Mouse (Mus musculus): ENCODE data around the gene Mip.
"Not testable (repeated sequence)": the region's sequence is repeated elsewhere in the genome, so short reads cannot be mapped to it uniquely, and the experiment has no call there.

Gene Mip

DNA sequence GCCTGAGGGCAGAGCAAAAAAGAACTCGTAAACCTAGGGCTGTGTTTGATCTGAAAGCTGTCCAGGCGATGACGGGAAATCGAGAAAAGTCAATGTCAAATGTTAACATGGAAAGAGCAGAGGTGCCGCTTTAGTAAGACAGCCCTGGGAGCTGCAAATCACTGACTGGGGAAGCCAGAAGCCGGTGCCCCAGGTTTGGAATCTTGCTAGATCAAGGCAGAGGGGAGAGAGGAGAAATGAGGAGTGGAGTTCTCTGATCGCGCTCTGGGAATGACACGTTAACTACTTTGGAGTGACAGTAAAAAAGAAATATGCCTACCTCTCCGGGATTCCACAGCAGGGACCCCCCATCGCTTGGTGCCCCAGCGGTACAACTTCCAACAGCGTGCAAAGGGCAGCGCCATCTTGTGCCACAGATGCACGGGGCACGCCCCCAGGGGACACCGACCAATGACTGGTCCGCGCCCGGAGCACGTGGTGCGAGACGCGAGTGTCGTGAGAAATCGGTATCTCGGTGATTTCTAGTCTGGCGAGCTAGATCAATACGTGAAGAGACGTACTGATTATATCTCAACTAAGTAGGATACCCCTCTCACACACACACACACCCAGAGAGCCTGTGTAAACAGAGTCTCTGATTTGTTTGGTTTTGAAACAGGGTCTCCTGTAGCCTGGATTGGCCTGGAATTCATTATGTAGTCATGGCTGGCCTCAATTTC, 14.1 kb upstream of the Mip start, which contains the start of gene Spryd4:
Gene Spryd4, minus strand, starts transcription at position 418 of the 719 bp plus-strand sequence.
- DNase-seq = peak; percentile 83 to 94

DNA sequence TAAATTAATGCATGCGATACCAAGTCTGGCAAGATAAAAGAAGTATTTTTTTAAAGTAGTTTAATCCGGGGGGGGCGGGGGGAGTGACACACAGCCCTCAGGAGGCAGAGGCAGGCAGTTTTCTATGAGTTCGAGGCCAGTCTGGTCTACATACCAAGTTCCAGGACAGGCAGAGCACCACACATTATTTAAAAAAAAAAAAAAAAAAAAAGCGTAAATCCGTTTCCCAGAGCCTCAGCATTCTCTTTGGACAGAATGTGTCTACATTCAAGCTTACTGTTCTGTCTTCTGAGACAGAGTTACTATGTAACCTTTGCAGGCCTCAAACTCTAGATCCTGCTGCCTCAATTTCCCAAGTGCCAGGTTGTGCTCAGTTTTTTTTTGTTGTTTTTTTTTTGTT, 13.5 kb upstream of the Mip start:
- no peak for DNase-seq

DNA sequence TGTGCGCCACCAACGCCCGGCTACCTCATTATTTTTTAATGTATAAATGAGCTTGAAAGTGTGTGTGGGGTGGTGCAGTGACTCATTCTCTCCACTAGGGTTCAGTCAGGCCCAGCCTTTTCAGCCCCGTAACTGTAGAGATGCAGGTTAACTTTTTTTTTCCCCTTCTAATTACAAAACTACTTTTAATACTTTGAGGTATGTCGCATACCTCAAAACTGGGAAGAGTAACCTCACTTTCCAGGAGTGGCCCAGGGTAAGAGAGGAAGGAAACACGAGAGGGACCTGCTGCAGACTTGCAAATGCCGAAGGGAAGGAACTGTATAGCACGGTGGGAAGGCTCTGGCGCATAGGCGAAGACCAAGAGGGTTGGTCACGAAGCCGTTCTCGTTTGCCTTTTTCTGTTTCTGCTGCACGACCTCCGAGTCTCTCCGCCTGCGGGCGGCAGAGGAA, 12.7 kb upstream of the Mip start:
- peak; percentile 68 to 80 for DNase-seq

DNA sequence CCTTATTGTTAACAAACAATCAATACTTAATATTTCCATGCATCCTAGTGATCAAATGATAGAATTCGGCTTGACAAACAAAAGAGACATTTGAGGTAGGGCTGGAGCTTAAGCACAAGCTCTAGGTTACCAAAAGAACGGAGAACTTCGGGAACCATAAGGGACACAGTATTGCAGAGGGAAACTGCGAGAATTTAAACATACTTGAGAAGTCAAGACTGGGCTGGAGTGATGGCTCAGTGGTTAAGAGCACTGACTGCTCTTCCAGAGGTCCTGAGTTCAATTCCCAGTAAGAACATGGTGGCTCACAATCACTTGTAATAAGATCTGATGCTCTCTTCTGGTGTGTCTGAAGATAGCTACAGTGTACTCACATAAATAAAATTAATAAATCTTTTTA, 11.5 kb upstream of the Mip start:
- not testable (repeated sequence) for DNase-seq

DNA sequence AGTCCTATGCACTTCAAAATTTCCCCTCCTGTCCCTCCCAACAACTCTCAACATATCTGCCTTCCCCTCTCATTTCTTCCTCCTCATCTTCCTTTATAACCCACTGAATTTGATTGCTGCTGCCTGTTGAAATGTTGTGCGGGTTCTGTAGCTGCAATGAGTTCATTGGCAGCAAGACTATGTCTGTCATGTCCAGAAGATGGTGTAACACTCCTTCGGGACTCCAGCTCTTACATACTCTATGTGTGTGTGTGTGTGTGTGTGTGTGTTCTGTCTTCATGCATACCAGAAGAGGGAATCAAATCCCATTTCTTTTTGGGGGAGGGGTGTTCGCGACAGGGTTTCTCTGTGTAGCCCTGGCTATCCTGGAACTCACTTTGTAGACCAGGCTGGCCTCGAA, 10.7 kb upstream of the Mip start:
- DNase-seq = no peak

DNA sequence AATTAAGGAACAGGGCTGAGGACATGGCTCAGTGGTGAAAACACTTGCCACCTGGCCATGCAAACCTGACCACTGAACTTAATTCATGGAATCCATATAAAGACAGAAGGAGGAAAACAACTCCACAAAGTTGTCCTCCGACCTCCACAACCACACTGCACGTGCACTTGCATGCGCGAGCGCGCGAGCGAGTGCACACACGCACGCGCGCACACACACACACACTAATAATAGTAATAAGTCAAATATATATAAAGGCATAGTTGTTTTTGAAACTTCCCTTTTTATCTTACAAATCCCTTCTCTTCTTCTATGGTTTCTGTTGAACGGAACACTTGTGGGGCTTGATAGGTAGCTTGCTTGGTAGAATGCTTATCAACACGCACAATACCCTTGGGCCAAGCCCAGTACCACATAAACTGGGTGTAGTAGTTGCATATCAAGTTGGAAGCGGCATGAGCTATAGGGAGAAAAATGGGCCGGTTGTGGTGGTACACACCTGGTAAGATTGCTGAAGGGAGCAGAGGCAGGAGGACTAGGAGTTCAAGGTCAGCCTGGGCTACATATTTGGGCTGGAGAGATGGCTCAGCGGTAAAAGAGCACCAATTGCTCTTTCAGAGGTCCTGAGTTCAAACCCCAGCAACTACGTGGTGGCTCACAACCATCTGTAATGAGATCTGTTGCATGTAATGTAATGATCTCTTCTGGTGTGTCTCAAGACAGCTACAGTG, 7.1 kb upstream of the Mip start:
- no peak for DNase-seq

DNA sequence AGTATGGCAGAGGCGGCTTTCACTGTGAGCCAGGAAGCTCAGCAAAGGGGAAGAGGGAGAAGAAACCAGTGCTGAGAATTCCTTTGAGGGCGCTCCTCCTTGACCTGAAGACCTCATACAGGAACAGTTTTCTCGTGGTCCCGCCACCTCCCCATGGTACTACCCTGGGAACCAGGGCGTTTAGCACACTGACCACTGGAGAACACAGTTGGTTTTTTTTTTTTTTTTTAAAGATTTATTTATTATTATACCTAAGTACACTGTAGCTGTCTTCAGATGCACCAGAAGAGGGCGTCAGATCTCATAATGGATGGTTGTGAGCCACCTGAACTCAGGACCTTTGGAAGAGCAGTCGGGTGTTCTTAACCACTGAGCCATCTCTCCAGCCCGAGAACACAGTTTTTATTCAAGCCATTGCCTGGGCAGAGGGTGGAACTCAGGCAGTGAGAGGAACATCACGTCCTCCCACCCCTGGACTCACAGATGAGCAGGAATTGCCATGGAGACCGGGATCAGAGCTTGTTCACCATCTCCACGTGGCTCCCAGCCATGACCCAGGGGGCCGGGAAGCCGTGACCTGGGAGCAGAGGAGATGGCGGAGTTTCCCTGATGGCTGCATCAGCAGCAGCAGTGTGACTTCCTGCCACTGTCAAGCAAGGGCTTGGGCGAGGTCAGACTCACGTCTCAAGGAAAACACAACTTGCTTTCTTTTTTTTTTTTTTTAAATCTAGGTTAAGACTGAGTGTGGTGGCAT, 3.9 kb upstream of the Mip start:
- no peak for DNase-seq

DNA sequence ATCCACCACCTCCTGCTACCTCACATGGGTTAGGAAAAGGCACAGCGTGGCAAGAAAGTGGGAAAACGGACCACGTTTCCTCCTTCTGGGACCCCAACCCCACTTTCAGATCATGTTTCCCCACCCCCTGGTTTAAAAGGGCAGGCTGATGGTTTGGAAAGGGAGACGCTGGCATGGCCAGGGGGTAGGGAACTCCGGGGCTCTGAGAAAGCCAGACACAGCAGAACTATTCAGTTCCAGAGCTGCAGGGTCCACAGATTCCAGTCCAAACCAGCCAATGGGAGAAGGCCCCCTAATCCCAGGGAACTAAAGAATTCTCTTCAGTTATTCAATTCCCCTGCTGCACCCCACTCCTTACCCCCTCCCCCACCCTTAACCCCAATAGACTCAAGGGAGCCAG, 574 bp upstream of the Mip start:
- no peak for DNase-seq

DNA sequence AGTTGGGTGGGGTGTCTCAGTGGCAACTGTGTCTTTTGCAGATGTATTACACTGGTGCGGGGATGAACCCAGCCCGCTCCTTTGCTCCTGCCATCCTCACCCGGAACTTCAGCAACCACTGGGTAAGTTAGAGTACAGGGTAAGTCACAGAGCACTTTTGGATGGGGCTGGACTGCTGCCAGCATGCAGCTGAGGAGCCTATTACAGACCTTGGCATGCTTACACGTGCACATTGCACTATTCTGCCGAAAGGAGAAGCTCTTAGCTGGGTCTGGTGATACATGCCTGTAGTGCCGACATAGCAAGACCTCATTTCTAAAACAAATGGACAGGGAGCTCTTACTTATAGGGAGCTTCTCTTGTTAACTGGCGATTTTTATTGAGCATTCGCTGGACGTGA, 2.0 kb downstream of the Mip start:
- no peak for DNase-seq

DNA sequence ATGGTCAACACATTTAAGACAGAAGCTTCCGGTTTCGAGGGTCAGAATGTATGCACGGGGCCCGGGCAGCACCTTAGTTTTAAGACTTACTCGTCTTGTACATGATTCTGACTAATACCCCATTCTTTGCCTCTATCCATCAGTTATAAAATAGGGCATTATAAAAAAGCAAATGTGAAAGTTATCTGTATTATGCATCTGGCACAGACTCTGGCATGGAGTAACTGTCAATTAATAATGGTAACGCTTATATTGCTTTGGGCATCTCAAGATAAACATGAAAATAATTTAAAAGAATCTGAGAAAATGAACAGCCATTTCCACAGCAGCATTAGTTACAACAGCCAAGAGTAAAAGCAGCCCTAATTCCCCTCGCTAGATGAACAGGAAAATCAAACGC, 2.4 kb downstream of the Mip start:
- DNase-seq = no peak

DNA sequence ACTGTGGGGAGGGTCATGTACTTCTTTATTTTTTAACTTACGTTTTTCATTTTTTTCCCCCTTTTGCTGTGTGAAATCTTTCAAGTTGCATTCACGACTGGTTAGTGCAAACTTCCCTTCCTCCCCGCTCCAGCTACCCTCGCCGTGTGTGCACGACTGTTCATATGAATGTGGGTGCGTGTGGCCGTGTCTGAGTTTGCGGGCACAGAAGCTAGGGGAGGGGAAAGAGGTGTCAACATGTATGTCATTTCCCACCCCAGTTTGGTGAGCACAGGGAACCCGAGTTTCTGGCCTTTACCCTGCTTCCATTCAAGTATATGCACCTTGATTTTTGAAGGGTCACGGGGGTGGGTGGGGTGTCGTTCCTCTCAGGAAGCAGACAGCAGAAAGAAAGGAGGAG, 4.9 kb downstream of the Mip start:
- DNase-seq = no peak

DNA sequence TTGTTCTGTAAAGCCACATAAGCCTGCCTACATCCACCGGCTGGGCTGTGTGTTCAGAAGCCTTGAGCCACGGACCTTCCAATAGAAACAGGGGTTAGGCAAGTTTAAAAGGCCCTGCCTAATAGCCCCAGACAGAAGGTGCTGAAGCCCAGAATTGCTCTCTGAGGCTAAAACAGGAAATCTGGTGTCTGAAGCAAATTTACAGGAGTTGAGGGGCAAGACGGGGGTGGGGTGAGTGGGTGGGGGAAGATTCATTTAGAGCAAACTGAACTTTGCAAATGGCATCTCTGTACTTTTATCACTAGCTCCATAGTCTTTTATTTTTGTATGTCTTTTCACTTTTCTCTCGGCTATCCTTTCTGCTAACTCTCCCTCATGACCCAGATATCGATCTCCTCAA, 5.5 kb downstream of the Mip start:
- no peak for DNase-seq

DNA sequence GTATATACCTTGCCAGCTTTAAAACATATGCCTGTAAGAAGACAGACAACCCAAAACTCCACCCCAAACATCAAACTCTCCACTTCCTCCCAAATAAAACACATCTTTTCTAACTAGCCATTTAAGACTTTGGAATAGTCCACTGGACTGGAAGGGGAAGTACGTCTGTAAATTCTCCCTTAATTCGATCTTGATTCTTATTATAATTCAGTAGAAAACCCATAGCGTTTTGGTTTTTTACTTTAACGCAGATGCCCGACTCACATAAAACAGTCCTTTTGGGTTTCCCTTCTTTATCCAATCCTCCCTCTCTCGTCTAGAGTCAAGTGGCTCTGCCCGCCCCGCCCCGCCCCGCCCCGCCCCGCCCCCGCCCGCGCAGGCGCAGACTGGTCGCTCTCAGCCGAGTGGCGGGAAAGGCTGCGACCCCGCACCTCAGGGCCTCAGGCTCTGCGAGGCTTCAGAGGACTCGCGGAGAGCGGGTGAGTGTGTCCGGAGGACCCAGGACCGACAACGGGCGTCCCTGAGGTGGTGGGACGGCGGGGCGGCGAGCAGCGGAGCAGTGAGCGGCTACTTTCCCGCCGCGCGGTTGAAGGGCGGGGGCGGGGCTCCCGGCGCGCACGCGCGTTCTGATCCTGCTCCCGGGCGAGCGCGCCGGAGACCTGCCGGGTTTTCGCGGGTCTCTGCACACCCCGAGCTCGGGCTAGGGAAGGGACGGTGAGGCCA, 6.2 kb downstream of the Mip start, which contains the start of gene Timeless:
Gene Timeless, plus strand, starts transcription at position 369 of the 723 bp plus-strand sequence.
- DNase-seq = peak; percentile 74 to 86

DNA sequence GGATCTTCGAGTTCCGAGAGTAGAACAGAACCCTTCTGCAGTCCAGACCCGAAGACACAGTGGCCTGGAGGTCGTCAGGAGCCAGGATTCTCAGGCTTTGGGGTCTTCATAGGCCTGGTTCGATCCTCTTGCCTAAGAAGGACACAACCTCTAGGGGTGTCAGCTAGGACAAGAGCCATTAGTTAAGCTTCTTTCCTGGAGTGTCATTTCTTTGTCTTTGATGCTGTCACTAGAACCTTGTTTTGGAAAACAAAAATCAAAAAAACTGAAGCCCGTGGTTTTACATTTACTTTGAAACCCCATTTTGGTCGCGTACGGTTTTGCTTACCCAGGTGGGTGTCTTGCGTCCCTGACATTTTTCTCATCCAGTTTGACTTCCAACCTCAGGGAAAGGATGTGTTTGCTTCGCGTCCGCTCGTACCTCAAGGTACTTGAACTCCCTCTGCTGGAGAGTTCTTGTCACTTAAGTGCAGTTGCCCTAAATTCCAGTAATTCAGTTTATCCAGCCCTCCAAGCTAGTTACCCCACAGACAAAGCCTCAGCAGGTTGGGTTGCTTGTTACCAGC, 6.9 kb downstream of the Mip start:
- peak; percentile 62 to 72 for DNase-seq

DNA sequence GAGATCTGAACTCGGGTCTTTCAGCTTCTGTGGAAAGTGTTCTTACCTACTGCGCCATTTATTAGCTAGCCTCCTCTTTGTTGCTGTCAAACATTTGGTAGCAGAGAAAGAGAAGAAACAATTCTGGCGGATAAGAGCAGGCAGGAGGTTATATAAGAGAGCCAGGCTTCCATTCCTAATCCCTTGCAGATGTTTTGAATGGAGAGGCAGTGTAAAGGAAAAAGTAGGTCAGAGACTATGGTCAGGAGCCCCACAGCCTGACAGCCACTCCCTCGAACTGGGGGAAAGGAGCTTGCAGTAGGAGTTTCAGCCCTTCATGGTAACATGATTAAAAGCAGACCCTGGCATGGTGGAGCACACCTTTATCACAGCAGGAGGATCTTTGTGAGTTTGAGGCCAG, 10.7 kb downstream of the Mip start:
- no peak for DNase-seq

DNA sequence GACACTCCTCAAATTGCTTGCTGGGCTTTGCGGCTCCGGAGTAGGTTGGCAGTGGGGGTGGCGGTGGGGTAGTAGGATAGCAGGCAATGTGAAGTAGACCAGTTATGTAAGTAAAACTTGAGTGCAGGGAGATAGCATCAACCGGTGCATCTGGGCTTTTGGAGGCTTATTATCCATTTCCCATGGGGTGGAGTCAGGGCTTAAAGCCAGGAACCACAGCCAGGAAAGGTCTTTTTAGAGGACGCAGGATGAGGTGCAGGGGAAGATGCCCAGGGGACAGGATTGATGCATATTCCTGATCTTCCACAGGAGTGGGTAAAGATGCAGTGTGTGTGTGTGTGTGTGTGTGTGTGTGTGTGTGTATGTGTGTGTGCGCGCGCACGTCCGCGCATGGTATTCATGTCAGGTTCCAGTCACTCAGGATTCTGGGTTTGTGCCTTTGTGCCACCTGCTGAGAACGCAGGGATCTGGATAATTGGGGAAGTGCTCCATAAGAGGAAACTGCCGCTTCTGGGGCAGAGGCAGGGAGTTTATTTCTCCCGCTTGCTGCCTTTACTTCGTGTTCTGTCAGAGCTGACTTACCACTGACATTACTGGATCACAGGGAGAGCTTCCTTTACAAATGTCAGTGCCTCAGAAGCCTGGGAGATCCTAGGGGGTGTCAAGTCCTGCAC, 12.3 kb downstream of the Mip start:
- DNase-seq = peak; percentile 9 to 15

DNA sequence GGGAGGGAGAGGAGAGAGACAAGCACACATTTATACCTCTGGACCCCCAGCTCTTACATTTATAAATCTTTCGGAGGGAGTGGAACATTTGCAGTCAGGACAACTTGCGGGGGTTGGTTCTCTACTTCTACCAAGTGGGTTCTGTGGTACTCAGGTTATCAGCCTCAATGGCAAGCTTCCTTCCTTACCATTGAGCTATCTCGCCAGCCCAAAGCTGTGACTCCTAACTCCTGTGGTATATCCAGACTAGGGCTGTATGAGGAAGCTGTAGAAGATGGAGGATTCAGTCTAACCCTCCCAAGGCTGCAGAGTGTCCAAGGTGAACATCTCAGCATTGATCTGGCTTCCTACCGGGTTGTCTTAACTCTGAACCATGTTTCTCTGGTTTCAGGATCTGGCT, 13.5 kb downstream of the Mip start:
- no peak for DNase-seq

DNA sequence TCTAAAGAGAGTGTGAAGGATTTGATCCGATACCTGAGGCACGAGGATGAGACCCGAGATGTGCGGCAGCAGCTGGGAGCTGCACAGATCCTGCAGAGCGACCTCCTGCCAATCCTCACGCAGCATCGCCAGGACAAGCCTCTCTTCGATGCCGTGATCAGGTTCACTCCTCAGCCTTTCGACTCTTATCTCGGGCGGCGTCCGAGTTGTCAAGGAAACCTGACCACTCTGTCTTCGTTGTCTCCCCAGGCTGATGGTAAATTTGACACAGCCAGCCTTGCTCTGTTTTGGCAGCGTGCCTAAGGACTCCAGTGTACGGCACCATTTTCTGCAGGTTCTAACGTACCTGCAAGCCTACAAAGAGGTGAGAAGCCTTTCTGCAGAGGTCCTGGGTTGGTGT, 14.5 kb downstream of the Mip start:
- no peak for DNase-seq

DNA sequence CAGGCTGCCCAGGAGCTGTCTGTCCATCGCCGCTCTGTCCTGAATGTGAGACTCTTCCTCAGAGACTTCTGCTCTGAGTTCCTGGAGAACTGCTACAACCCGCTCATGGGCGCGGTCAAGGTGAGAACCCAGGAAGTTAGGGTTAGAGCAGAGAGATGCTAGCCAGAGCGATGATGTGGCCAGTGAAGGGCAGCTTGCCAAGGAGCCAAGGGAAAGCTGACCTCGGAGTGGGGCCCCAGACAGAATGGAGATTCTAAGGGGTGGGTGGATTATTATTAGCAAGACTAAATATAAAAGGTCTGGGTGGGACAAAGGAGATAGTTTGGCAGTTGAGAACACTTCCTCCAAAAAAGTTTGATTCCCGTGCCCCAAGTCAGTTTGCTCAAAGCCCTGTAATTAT, 17.6 kb downstream of the Mip start:
- DNase-seq = no peak

DNA sequence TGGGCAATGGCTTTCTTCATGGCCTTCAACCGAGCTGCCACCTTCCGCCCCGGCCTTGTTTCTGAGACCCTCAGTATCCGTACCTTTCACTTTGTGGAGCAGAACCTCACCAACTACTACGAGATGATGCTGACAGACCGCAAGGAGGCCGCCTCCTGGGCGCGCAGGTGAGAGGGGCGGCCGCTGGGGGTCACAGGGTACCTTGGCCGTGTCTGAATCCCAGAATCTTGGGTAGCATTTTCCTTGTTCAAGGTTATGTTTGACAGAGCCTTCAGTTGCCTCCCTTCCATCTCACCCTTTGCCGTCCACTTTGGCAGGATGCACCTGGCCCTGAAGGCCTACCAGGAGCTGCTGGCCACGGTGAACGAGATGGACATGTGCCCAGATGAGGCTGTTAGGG, 18.5 kb downstream of the Mip start:
- no peak for DNase-seq

DNA sequence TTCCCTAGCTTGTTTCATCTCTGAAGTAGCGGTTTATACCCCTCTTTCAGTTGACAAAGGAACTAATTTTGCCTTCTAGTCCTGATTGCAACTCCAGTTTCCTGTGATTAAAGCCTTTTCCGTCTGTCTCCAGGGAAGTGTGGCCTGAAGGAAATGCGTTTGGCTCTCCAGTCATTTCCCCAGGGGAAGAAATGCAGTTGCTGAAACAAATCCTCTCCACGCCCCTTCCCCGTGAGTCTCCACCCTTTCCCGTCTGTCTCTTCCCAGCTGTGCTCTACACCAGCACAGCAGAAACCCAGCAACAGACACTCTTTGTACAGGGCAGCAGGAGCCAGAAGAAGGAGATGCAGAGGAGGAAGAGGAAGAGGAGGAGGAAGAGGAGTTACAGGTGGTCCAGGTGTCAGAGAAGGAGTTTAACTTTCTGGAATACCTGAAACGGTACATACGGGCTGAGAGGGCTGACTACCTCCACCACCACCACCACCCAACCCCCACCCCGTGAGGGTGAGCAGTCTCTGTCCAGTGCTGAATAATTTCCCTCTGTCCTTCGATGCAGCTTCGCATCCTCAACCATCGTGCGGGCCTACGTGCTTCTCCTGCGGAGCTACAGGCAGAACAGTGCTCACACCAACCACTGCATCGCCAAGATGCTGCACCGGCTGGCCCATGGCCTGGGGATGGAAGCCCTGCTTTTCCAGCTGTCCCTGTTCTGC, 21.5 kb downstream of the Mip start:
- DNase-seq = peak; percentile 46 to 53

All from kidney, adult 8-10 months (tissue).